Mouse (Mus musculus) cerebellum, adult 2 months (tissue): ENCODE data around the gene Irf4.

Experiments
- CTCF ChIP-seq: fragments of 200-500 bp; IDR thresholded peaks from 2 replicates; pipeline ENCODE4 v1.5.1; 2011; ENCODE audit warnings: low read depth, mild to moderate bottlenecking, control low read depth, low read length, moderate library complexity, borderline replicate concordance; ENCODE audit not compliant: insufficient read depth
- POLR2A ChIP-seq: fragments of 200-500 bp; IDR thresholded peaks from 2 replicates; pipeline ENCODE4 v1.6.1; 2011; ENCODE audit warnings: low read length, control low read depth, borderline replicate concordance; ENCODE audit not compliant: insufficient read depth

- TF ChIP-seq CTCF (no peak), POLR2A (no peak)
These were observed 33.5 kb upstream of the Irf4 start for GRCm38 (mm10) chr13:30715573-30715972.
